Mouse (Mus musculus): ENCODE results near the gene Efhd2. TPM values are rescaled to one million over a fixed set of nuclear protein-coding genes. Genes with fewer than 3 reads are reported as not detected.
A peak's percentile ranks its signal among the peaks of the same experiment; 100 is the strongest.

The Efhd2 gene
- 108 and 110 TPM in 2 replicates for polyA plus RNA-seq (2015; fragmentation: Nextera tagmentation; extraction: Ambion mirVana)

GRCm38 (mm10) chr4:141874601-141875460 is at the start of gene Efhd2:
TSS of gene Efhd2 (minus strand) at chr4:141874920.
- Histone ChIP-seq H3K27ac (ENCODE audit: low read length) (peak within 1 kb of the TSS; percentile 71; the same call in 1 of the 2 replicates), H3K9me3 (replicated peaks; ENCODE audit: control insufficient read depth, low read length) (no peaks in the 10 kb centered on the region), H3K36me3 (ENCODE audit: control insufficient read depth, insufficient read depth, low read length) (no peaks in the 10 kb centered on the region), H3K4me2 (ENCODE audit: low read depth, low read length) (peak within 1 kb of the TSS; percentile 99), H3K27me3 (ENCODE audit: control insufficient read depth, insufficient read depth, low read length) (no peaks in the 10 kb centered on the region), H3K9ac (ENCODE audit: low read length) (peak within 1 kb of the TSS; percentile 92), H3K4me3 (replicated peaks; ENCODE audit: low read length) (peak within 1 kb of the TSS; percentile 75), H3K4me1 (ENCODE audit: control insufficient read depth, insufficient read depth, low read length) (peaks cover 48% of the 10 kb centered on the region)
- ATAC-seq (ENCODE audit: insufficient read depth, low FRiP score), result peak; percentile 87
- WGBS, result under 1% methylated on average over 62 of the region's 73 CpGs

GRCm38 (mm10) chr4:141923961-141924360 is 49.2 kb upstream of the Efhd2 start:
- 67% methylated on average over 11 of the region's 11 CpGs for WGBS
- H3K4me1 ChIP-seq (ENCODE audit: control insufficient read depth, insufficient read depth, low read length), result 0 out of 2 replicates have a peak, but pooled peaks cover 4% of the 10 kb centered on the region
- no peaks in the 10 kb centered on the region for H3K9me3 ChIP-seq (replicated peaks; ENCODE audit: control insufficient read depth, low read length)
- ATAC-seq (ENCODE audit: insufficient read depth, low FRiP score), result no peak
- no peak overlapping the region for H3K4me2 ChIP-seq (ENCODE audit: low read depth, low read length)
- H3K9ac ChIP-seq (ENCODE audit: low read length), result no peak overlapping the region
- no peaks in the 10 kb centered on the region for H3K27me3 ChIP-seq (ENCODE audit: control insufficient read depth, insufficient read depth, low read length)
- no peak overlapping the region for H3K27ac ChIP-seq (ENCODE audit: low read length)
- H3K36me3 ChIP-seq (ENCODE audit: control insufficient read depth, insufficient read depth, low read length), result no peaks in the 10 kb centered on the region
- no peak overlapping the region for H3K4me3 ChIP-seq (replicated peaks; ENCODE audit: low read length)

- 0 out of 2 replicates have a peak, but pooled peaks cover 6% of the 10 kb centered on the region for H3K4me1 ChIP-seq (ENCODE audit: control insufficient read depth, insufficient read depth, low read length)
- H3K36me3 ChIP-seq (ENCODE audit: control insufficient read depth, insufficient read depth, low read length), result no peaks in the 10 kb centered on the region
- ATAC-seq (ENCODE audit: insufficient read depth, low FRiP score), result no peak
- H3K4me2 ChIP-seq (ENCODE audit: low read depth, low read length), result no peak overlapping the region
- no peaks in the 10 kb centered on the region for H3K9me3 ChIP-seq (replicated peaks; ENCODE audit: control insufficient read depth, low read length)
- WGBS, result 81% methylated on average over 10 of the region's 10 CpGs
- no peak overlapping the region for H3K4me3 ChIP-seq (replicated peaks; ENCODE audit: low read length)
- H3K27me3 ChIP-seq (ENCODE audit: control insufficient read depth, insufficient read depth, low read length), result no peaks in the 10 kb centered on the region
- H3K9ac ChIP-seq (ENCODE audit: low read length), result no peak overlapping the region
- no peak overlapping the region for H3K27ac ChIP-seq (ENCODE audit: low read length)
These were observed 45.7 kb upstream of the Efhd2 start for GRCm38 (mm10) chr4:141920391-141920790.

DNA sequence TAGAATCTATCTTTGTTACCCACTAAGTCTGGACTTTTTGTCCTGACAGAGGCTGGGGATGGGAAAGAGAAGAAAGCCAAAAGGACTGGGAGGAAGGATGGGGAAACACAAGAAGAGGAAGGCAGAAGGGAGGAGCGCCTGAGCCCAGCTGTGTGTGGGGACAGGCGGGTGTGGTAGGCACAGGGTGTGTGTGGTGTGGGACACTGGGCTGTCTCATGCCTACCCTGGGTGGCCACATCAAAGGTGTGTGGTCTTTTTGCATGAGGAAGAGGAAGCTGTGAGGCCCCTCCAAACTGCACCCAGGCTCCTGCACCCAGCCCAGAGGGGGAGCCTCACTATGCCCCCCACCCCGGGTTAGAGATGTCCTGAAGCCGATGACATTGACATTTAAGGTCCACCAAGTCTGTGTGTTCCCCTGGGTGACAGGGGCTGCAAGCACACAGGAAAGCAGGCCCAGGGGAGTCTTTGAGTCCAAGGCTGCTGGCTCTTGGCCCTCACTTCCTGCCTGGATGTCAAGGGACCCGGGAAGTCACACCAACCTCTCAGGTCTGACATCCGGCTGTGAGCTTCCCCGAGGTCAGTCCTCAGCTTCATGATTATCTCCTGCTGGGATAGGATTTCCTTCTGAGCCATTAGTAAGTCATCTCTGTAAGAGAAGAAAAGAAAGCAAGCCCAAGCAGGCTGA is 43.2 kb upstream of the Efhd2 start:
- Histone ChIP-seq H3K4me3 (replicated peaks; ENCODE audit: low read length) (no peak overlapping the region), H3K27ac (ENCODE audit: low read length) (no peak overlapping the region), H3K36me3 (ENCODE audit: control insufficient read depth, insufficient read depth, low read length) (no peaks in the 10 kb centered on the region), H3K4me1 (ENCODE audit: control insufficient read depth, insufficient read depth, low read length) (peaks cover 17% of the 10 kb centered on the region), H3K27me3 (ENCODE audit: control insufficient read depth, insufficient read depth, low read length) (no peaks in the 10 kb centered on the region), H3K4me2 (ENCODE audit: low read depth, low read length) (no peak overlapping the region), H3K9ac (ENCODE audit: low read length) (no peak overlapping the region), H3K9me3 (replicated peaks; ENCODE audit: control insufficient read depth, low read length) (no peaks in the 10 kb centered on the region)
- no peak for ATAC-seq (ENCODE audit: insufficient read depth, low FRiP score)
- WGBS, result 58% methylated on average over 7 of the region's 7 CpGs

DNA sequence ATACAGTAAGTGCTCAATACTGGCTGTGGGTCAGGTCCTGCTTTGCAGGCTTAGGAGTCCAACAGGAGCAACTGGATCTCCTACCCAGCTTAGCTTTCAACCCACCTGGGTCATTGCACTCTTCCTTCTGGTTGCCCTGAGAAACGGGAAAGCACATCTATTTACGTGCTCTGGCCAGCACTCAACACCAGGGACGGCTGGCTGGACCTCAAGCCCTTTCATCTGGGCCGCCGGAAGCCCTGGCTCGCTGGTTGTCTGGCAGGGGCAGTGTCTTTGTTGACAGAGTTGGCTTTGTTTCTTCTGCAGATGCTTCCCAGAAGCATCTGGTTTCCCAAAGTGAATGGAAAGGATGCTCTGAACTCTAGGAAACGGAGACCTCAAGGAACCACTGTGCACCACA is 39.3 kb upstream of the Efhd2 start:
- H3K36me3 ChIP-seq (ENCODE audit: control insufficient read depth, insufficient read depth, low read length), result no peaks in the 10 kb centered on the region
- H3K27ac ChIP-seq (ENCODE audit: low read length), result peak overlapping the region; percentile 44; the same call in 1 of the 2 replicates
- H3K4me3 ChIP-seq (replicated peaks; ENCODE audit: low read length), result no peak overlapping the region
- no peak for ATAC-seq (ENCODE audit: insufficient read depth, low FRiP score)
- H3K4me1 ChIP-seq (ENCODE audit: control insufficient read depth, insufficient read depth, low read length), result peaks cover 14% of the 10 kb centered on the region
- H3K9me3 ChIP-seq (replicated peaks; ENCODE audit: control insufficient read depth, low read length), result no peaks in the 10 kb centered on the region
- H3K9ac ChIP-seq (ENCODE audit: low read length), result no peak overlapping the region
- WGBS, result 31% methylated on average over 7 of the region's 7 CpGs
- no peaks in the 10 kb centered on the region for H3K27me3 ChIP-seq (ENCODE audit: control insufficient read depth, insufficient read depth, low read length)
- H3K4me2 ChIP-seq (ENCODE audit: low read depth, low read length), result no peak overlapping the region

DNA sequence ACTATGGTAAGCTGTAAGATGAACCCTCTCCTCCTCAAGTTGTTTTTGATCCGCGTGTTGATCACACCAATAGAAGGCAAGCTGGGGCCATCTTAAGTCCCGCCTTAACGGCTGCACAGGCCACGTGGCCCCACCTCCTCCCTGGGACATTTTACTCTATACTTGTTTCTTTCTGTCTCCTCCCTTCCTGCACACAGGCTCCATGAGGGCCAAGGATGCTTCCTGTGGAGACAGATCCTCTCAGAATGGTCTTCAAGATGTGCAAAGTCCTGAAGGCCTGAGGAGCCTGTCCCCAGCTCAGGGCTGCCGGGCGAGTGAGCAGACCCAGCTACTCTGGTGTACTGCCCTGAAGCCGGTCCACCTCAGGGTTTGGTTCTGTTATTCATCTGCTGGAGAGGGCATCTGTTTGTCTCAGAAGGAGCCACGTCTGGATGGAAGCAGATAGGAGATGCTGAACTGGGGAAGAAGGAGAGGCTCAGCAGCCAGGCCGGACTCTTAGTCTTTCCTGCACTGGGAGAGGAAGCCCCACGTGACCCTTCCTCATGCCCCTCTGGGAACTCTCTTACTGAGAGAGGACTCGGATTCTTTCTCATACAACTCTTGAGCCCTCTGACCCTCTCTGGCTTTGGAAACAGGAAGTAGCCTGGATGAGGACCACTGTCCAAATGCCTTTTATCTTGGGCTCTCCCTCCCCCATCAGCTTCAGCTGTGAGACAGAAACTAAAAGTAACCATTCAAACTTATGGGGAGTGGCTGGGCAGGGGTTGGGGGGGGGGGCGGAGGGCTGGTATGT is 38.7 kb upstream of the Efhd2 start:
- 0 out of 2 replicates have a peak, but pooled peaks have one; percentile 34 for ATAC-seq (ENCODE audit: insufficient read depth, low FRiP score)
- Histone ChIP-seq H3K4me1 (ENCODE audit: control insufficient read depth, insufficient read depth, low read length) (peaks cover 14% of the 10 kb centered on the region), H3K36me3 (ENCODE audit: control insufficient read depth, insufficient read depth, low read length) (no peaks in the 10 kb centered on the region), H3K4me3 (replicated peaks; ENCODE audit: low read length) (no peak overlapping the region), H3K9me3 (replicated peaks; ENCODE audit: control insufficient read depth, low read length) (no peaks in the 10 kb centered on the region), H3K4me2 (ENCODE audit: low read depth, low read length) (no peak overlapping the region), H3K27ac (ENCODE audit: low read length) (peak overlapping the region; percentile 73), H3K9ac (ENCODE audit: low read length) (no peak overlapping the region), H3K27me3 (ENCODE audit: control insufficient read depth, insufficient read depth, low read length) (no peaks in the 10 kb centered on the region)
- 71% methylated on average over 13 of the region's 13 CpGs for WGBS

DNA sequence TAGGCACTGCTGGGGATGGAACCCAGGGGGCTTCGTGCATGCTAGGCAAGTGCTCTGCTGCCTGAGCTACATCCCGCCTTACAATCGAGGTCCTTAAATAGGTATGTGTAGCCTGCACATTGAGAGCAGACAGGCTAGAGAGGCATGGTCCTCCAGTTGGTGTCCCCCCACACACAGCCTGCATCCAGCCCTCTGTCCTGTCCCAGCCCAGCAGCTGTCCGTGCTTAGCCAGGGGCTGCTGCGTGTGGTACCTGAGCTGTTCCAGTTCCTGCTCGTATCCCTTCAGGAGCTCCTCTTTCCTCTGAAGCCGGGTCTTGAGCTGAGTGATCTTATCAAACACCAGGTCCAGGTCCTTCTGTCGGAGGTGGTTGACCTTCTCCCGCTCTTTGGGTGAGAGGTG is 30.0 kb upstream of the Efhd2 start:
- Histone ChIP-seq H3K4me1 (ENCODE audit: control insufficient read depth, insufficient read depth, low read length) (peaks cover 11% of the 10 kb centered on the region), H3K4me2 (ENCODE audit: low read depth, low read length) (no peak overlapping the region), H3K9ac (ENCODE audit: low read length) (no peak overlapping the region), H3K4me3 (replicated peaks; ENCODE audit: low read length) (no peak overlapping the region), H3K27me3 (ENCODE audit: control insufficient read depth, insufficient read depth, low read length) (no peaks in the 10 kb centered on the region), H3K9me3 (replicated peaks; ENCODE audit: control insufficient read depth, low read length) (no peaks in the 10 kb centered on the region), H3K27ac (ENCODE audit: low read length) (no peak overlapping the region), H3K36me3 (ENCODE audit: control insufficient read depth, insufficient read depth, low read length) (no peaks in the 10 kb centered on the region)
- 72% methylated on average over 9 of the region's 9 CpGs for WGBS
- ATAC-seq (ENCODE audit: insufficient read depth, low FRiP score), result no peak

DNA sequence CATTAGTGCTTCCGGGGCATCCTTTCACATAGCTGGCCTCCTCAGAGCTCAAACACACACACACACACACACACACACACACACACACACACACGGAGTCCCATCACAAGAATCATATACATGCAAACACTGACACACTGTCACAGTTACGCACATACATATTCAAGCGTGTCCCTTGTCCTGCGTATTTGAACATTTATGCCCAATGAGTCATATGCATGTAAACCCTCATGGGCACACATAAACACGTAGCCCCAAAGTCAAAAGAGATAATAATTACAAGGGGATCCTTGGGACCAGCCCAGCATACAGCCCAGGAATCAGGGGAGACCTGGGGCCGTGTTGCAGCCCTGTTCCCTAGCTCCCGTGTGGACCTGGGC is 27.7 kb upstream of the Efhd2 start:
- Histone ChIP-seq H3K4me3 (replicated peaks; ENCODE audit: low read length) (no peak overlapping the region), H3K36me3 (ENCODE audit: control insufficient read depth, insufficient read depth, low read length) (no peaks in the 10 kb centered on the region), H3K27me3 (ENCODE audit: control insufficient read depth, insufficient read depth, low read length) (no peaks in the 10 kb centered on the region), H3K4me1 (ENCODE audit: control insufficient read depth, insufficient read depth, low read length) (peaks cover 26% of the 10 kb centered on the region), H3K27ac (ENCODE audit: low read length) (no peak overlapping the region), H3K9ac (ENCODE audit: low read length) (no peak overlapping the region), H3K9me3 (replicated peaks; ENCODE audit: control insufficient read depth, low read length) (no peaks in the 10 kb centered on the region), H3K4me2 (ENCODE audit: low read depth, low read length) (no peak overlapping the region)
- ATAC-seq (ENCODE audit: insufficient read depth, low FRiP score), result no peak
- 77% methylated on average over 8 of the region's 8 CpGs for WGBS

Measured in stomach, embryonic 16.5 days (tissue).